Mouse (Mus musculus) lung, postnatal 25 days (tissue): ENCODE results near the gene Kcnk3.
A peak's percentile ranks its signal among the peaks of the same experiment; 100 is the strongest.

Experiments used
- DNase-seq: peaks from one replicate; pipeline ENCODE4 v3.0.0; 2022; ENCODE audit warnings: low spot score

Kcnk3 gene

GRCm38 (mm10) chr5:30587681-30588300 is at the start of gene Kcnk3:
TSS of gene Kcnk3 (plus strand) at chr5:30588170.
- peak; percentile 44 for DNase-seq

GRCm38 (mm10) chr5:30545698-30546097 is 42.3 kb upstream of the Kcnk3 start, which contains the start of gene Cib4:
TSS of gene Cib4 (minus strand) at chr5:30545836.
- peak; percentile 75 for DNase-seq

GRCm38 (mm10) chr5:30548681-30549080 is 39.3 kb upstream of the Kcnk3 start:
- DNase-seq = no peak

- peak; percentile 37 for DNase-seq
Observed at GRCm38 (mm10) chr5:30550334-30551021, 37.5 kb upstream of the Kcnk3 start.

GRCm38 (mm10) chr5:30551022-30551638 is 36.8 kb upstream of the Kcnk3 start:
- DNase-seq = peak; percentile 29

- no peak for DNase-seq
Observed at GRCm38 (mm10) chr5:30552006-30552405, 36.0 kb upstream of the Kcnk3 start.

GRCm38 (mm10) chr5:30553936-30554335 is 34.0 kb upstream of the Kcnk3 start:
- no peak for DNase-seq

GRCm38 (mm10) chr5:30554981-30555380 is 33.0 kb upstream of the Kcnk3 start:
- DNase-seq = no peak

- peak; percentile 47 for DNase-seq
Observed at GRCm38 (mm10) chr5:30556284-30556683, 31.7 kb upstream of the Kcnk3 start.

- no peak for DNase-seq
Observed at GRCm38 (mm10) chr5:30559421-30559820, 28.5 kb upstream of the Kcnk3 start.

GRCm38 (mm10) chr5:30559986-30560493 is 27.9 kb upstream of the Kcnk3 start:
- no peak for DNase-seq

GRCm38 (mm10) chr5:30568479-30568878 is 19.5 kb upstream of the Kcnk3 start:
- no peak for DNase-seq

- no peak for DNase-seq
Observed at GRCm38 (mm10) chr5:30571820-30572219, 16.1 kb upstream of the Kcnk3 start.

GRCm38 (mm10) chr5:30574367-30574766 is 13.6 kb upstream of the Kcnk3 start:
- no peak for DNase-seq

- DNase-seq = no peak
Observed at GRCm38 (mm10) chr5:30576233-30576632, 11.7 kb upstream of the Kcnk3 start.

- peak; percentile 22 for DNase-seq
Observed at GRCm38 (mm10) chr5:30577251-30577650, 10.7 kb upstream of the Kcnk3 start.

- DNase-seq = no peak
Observed at GRCm38 (mm10) chr5:30577654-30578310, 10.2 kb upstream of the Kcnk3 start.

GRCm38 (mm10) chr5:30578445-30579080 is 9.4 kb upstream of the Kcnk3 start:
- no peak for DNase-seq

- no peak for DNase-seq
Observed at GRCm38 (mm10) chr5:30580725-30581124, 7.2 kb upstream of the Kcnk3 start.

- DNase-seq = no peak
Observed at GRCm38 (mm10) chr5:30582017-30582416, 6.0 kb upstream of the Kcnk3 start.

GRCm38 (mm10) chr5:30586616-30587015 is 1.4 kb upstream of the Kcnk3 start:
- DNase-seq = no peak

- DNase-seq = no peak
Observed at GRCm38 (mm10) chr5:30587101-30587500, 869 bp upstream of the Kcnk3 start.
